17 mouse cellular contexts compared by ENCODE assay signal in genomic region chrX:36762289-36762688, GRCm38 (mm10). TPM values are rescaled to one million over a fixed set of nuclear protein-coding genes. Genes with fewer than 3 reads are reported as not detected.
A peak's percentile ranks its signal among the peaks of the same experiment; 100 is the strongest.
DNase-seq lines count a peak whose midpoint lies in the region; ATAC-seq and TF ChIP-seq lines count a peak whose summit lies in the region.
"Had no signal": no experiment of that assay in that cellular context is flagged by ENCODE, and none has a peak within 500 bp of the region (broad histone marks: within the 10 kb centered on the region; RNA-seq: fewer than 3 reads in every experiment).

No protein-coding gene starts in this region.

- no peak for DNase-seq in liver, postnatal 0 days
- no peak for DNase-seq in hindbrain, postnatal 0 days (ENCODE audit: low spot score)
- DNase-seq in kidney, postnatal 14 days = peak; percentile 61
- DNase-seq in stomach, postnatal 0 days (ENCODE audit: low spot score) = peak; percentile 49
- no peak for DNase-seq in natural killer cell, adult 2 months (ENCODE audit: low spot score in 2 of 2)
- DNase-seq in spleen, postnatal 4 days (ENCODE audit: low spot score in 2 of 2) = no peak
- DNase-seq: adrenal gland, adult 2 months; cerebellum, postnatal 25 days; liver, embryonic 13.5 days; lung, postnatal 36 days; right cerebral cortex, adult 18-20 months had no signal

- H3K4me2 ChIP-seq in liver, postnatal 0 days (ENCODE audit: low read depth, low read length) = no peak overlapping the region
- no peak overlapping the region for H3K4me2 ChIP-seq in liver, embryonic 12.5 days
- peak overlapping the region; percentile 5; the same call in 1 of the 2 replicates for H3K4me2 ChIP-seq in hindbrain, postnatal 0 days (ENCODE audit: low read depth, low read length)
- H3K4me2 ChIP-seq in stomach, postnatal 0 days (replicated peaks; ENCODE audit: low read depth) = no peak overlapping the region
- H3K4me2 ChIP-seq: heart, embryonic 12.5 days; liver, embryonic 13.5 days had no signal

- TF ChIP-seq EP300 in liver, postnatal 0 days (IDR thresholded peaks at IDR 0.05; ENCODE audit: low read depth) = no peak
- TF ChIP-seq EP300 in stomach, postnatal 0 days (optimal IDR thresholded peaks at IDR 0.05) = no peak

- H3K9ac ChIP-seq in liver, postnatal 0 days (replicated peaks) = no peak overlapping the region
- no peak overlapping the region for H3K9ac ChIP-seq in liver, embryonic 12.5 days
- no peak overlapping the region for H3K9ac ChIP-seq in hindbrain, postnatal 0 days (replicated peaks; ENCODE audit: low read length)
- no peak overlapping the region for H3K9ac ChIP-seq in stomach, postnatal 0 days (ENCODE audit: low read length)
- H3K9ac ChIP-seq: heart, embryonic 12.5 days; liver, embryonic 13.5 days had no signal

- H3K4me3 ChIP-seq in liver, postnatal 0 days (ENCODE audit: low read depth, low read length) = no peak overlapping the region
- H3K4me3 ChIP-seq in liver, embryonic 12.5 days = no peak overlapping the region
- no peak overlapping the region for H3K4me3 ChIP-seq in hindbrain, postnatal 0 days (ENCODE audit: low read length)
- no peak overlapping the region for H3K4me3 ChIP-seq in stomach, postnatal 0 days (ENCODE audit: low read depth, low read length)
- H3K4me3 ChIP-seq: heart, embryonic 12.5 days; left cerebral cortex, adult 2 months; liver, embryonic 13.5 days; myocyte had no signal

- peak; percentile 80 for ATAC-seq in liver, postnatal 0 days
- ATAC-seq in liver, embryonic 12.5 days = no peak
- no peak for ATAC-seq in hindbrain, postnatal 0 days
- peak; percentile 84 for ATAC-seq in stomach, postnatal 0 days (ENCODE audit: low FRiP score, low TSS enrichment)
- ATAC-seq: Patski had no signal

- H3K36me3 ChIP-seq in liver, postnatal 0 days (replicated peaks; ENCODE audit: insufficient read depth, low read length) = no peaks in the 10 kb centered on the region
- no peaks in the 10 kb centered on the region for H3K36me3 ChIP-seq in liver, embryonic 12.5 days
- no peaks in the 10 kb centered on the region for H3K36me3 ChIP-seq in hindbrain, postnatal 0 days (ENCODE audit: insufficient read depth, low read length)
- no peaks in the 10 kb centered on the region for H3K36me3 ChIP-seq in stomach, postnatal 0 days (ENCODE audit: control insufficient read depth, insufficient read depth, low read length)
- H3K36me3 ChIP-seq: heart, embryonic 12.5 days; liver, embryonic 13.5 days had no signal

- WGBS in liver, postnatal 0 days (ENCODE audit: insufficient replicate concordance) = 71% methylated on average over 5 of the region's 5 CpGs
- 67% methylated on average over 5 of the region's 5 CpGs for WGBS in liver, embryonic 12.5 days (ENCODE audit: insufficient replicate concordance)
- 66% methylated on average over 5 of the region's 5 CpGs for WGBS in hindbrain, postnatal 0 days
- WGBS in stomach, postnatal 0 days = 63% methylated on average over 5 of the region's 5 CpGs

- no peak for TF ChIP-seq CTCF in liver, postnatal 0 days (IDR thresholded peaks at IDR 0.05; ENCODE audit: low read depth)
- TF ChIP-seq CTCF in hindbrain, postnatal 0 days (IDR thresholded peaks at IDR 0.05; ENCODE audit: low read depth) = no peak
- TF ChIP-seq CTCF in stomach, postnatal 0 days (IDR thresholded peaks at IDR 0.05; ENCODE audit: low read depth) = no peak

- H3K27me3 ChIP-seq in liver, postnatal 0 days (ENCODE audit: insufficient read depth, low read length) = no peaks in the 10 kb centered on the region
- no peaks in the 10 kb centered on the region for H3K27me3 ChIP-seq in liver, embryonic 12.5 days (replicated peaks)
- no peaks in the 10 kb centered on the region for H3K27me3 ChIP-seq in hindbrain, postnatal 0 days (ENCODE audit: insufficient read depth, low read length)
- no peaks in the 10 kb centered on the region for H3K27me3 ChIP-seq in stomach, postnatal 0 days (ENCODE audit: control insufficient read depth, insufficient read depth, low read length)
- H3K27me3 ChIP-seq: CH12.LX; heart, embryonic 12.5 days; liver, embryonic 13.5 days had no signal

- H3K27ac ChIP-seq in liver, postnatal 0 days (ENCODE audit: low read depth) = peak overlapping the region; percentile 62
- H3K27ac ChIP-seq in liver, embryonic 12.5 days = no peak overlapping the region
- peak overlapping the region; percentile 76; the same call in 1 of the 2 replicates for H3K27ac ChIP-seq in hindbrain, postnatal 0 days
- H3K27ac ChIP-seq in stomach, postnatal 0 days (replicated peaks) = no peak overlapping the region
- H3K27ac ChIP-seq: left cerebral cortex, adult 2 months; liver, embryonic 13.5 days had no signal

- no peaks in the 10 kb centered on the region for H3K4me1 ChIP-seq in liver, postnatal 0 days (ENCODE audit: insufficient read depth)
- H3K4me1 ChIP-seq in liver, embryonic 12.5 days = no peaks in the 10 kb centered on the region
- no peaks in the 10 kb centered on the region for H3K4me1 ChIP-seq in hindbrain, postnatal 0 days (ENCODE audit: insufficient read depth, low read length)
- no peaks in the 10 kb centered on the region for H3K4me1 ChIP-seq in stomach, postnatal 0 days (replicated peaks; ENCODE audit: control insufficient read depth, insufficient read depth)
- H3K4me1 ChIP-seq: heart, embryonic 12.5 days had no signal

- H3K9me3 ChIP-seq in liver, postnatal 0 days (ENCODE audit: low read length) = no peaks in the 10 kb centered on the region
- H3K9me3 ChIP-seq in liver, embryonic 12.5 days (replicated peaks) = no peaks in the 10 kb centered on the region
- no peaks in the 10 kb centered on the region for H3K9me3 ChIP-seq in hindbrain, postnatal 0 days (ENCODE audit: low read length)
- no peaks in the 10 kb centered on the region for H3K9me3 ChIP-seq in stomach, postnatal 0 days (ENCODE audit: control insufficient read depth, low read length)
- H3K9me3 ChIP-seq: heart, embryonic 12.5 days; liver, embryonic 13.5 days had no signal

RNA-seq across cellular contexts. Expression of gene Slc25a43, which starts 18.8 kb away (rescaled TPM):
- 0.41 and 0.69 TPM in 2 replicates for polyA plus RNA-seq in liver, postnatal 0 days (2015; fragmentation: Nextera tagmentation; extraction: Ambion mirVana)
- polyA plus RNA-seq in liver, embryonic 12.5 days (2016; fragmentation: Nextera tagmentation; extraction: Ambion mirVana) = 1.0 and 1.2 TPM in 2 replicates
- 0.83 and 1.8 TPM in 2 replicates for total RNA-seq in hindbrain, postnatal 0 days (2014; rRNA removed)
- 0.86 and 0.90 TPM in 2 replicates for polyA plus RNA-seq in hindbrain, postnatal 0 days (2015; fragmentation: Nextera tagmentation; extraction: Ambion mirVana)
- polyA plus RNA-seq in stomach, postnatal 0 days (2015; fragmentation: Nextera tagmentation; extraction: Ambion mirVana) = 1.4 and 1.6 TPM in 2 replicates

RNA-seq across cellular contexts. Expression of gene Slc25a5, which starts 33.2 kb away (rescaled TPM):
- 703 and 719 TPM in 2 replicates for polyA plus RNA-seq in liver, postnatal 0 days (2015; fragmentation: Nextera tagmentation; extraction: Ambion mirVana)
- 641 and 655 TPM in 2 replicates for polyA plus RNA-seq in liver, embryonic 12.5 days (2016; fragmentation: Nextera tagmentation; extraction: Ambion mirVana)
- total RNA-seq in hindbrain, postnatal 0 days (2014; rRNA removed) = 494 and 546 TPM in 2 replicates
- 693 and 697 TPM in 2 replicates for polyA plus RNA-seq in hindbrain, postnatal 0 days (2015; fragmentation: Nextera tagmentation; extraction: Ambion mirVana)
- 1,050 and 1,122 TPM in 2 replicates for polyA plus RNA-seq in stomach, postnatal 0 days (2015; fragmentation: Nextera tagmentation; extraction: Ambion mirVana)

Comparison
In these comparisons a context has a peak if more than half of its experiments do, and no peak if none do; other contexts are left out.
1. ATAC-seq: peak in liver, postnatal 0 days (single experiment) and stomach, postnatal 0 days (single experiment); none in liver, embryonic 12.5 days (single experiment) and hindbrain, postnatal 0 days (single experiment).
2. H3K27ac ChIP-seq: peak in liver, postnatal 0 days (single experiment) and hindbrain, postnatal 0 days (single experiment); none in liver, embryonic 12.5 days (single experiment) and stomach, postnatal 0 days (single experiment).
3. DNase-seq: peak in kidney, postnatal 14 days (single experiment) and stomach, postnatal 0 days (single experiment); none in liver, postnatal 0 days (single experiment), hindbrain, postnatal 0 days (single experiment), natural killer cell, adult 2 months (0 of 2) and spleen, postnatal 4 days (0 of 2).